Mouse (Mus musculus) erythroblast, embryonic 14.5 days (primary cell): ENCODE results near the gene Kyat1.
"Not testable (repeated sequence)": the region's sequence is repeated elsewhere in the genome, so short reads cannot be mapped to it uniquely, and the experiment has no call there.

ENCODE experiments used
- GATA1 ChIP-seq: IDR thresholded peaks from 2 replicates; pipeline ENCODE4 v1.6.1; 2012; ENCODE audit warnings: low read length, inconsistent platforms, mixed read lengths
- TAL1 ChIP-seq: IDR thresholded peaks from 3 replicates; pipeline ENCODE4 v1.6.1; 2012; ENCODE audit warnings: low read length, inconsistent platforms, mixed read lengths

DNA sequence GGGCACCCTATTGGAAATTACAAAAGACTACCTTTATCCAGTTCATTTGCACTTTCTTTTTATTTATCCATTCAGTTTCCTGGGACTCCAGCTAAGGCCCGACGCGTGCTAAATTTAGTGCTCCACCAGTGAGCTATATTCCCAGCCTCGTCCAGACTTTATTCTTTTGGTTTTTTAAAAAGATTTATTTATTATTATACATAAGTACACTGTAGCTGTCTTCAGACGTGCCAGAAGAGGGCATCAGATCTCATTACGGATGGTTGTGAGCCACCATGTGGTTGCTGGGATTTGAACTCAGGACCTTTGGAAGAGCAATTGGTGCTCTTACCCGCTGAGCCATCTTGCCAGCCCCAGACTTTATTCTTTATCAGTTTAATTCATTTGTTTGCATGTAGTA lies 26.9 kb downstream of the Kyat1 start:
- TF ChIP-seq GATA1, TAL1: not testable (repeated sequence)
